Mouse (Mus musculus) layer of hippocampus, adult 8-10 months (tissue): ENCODE measurements around the gene Olfr180. TPM values are rescaled to one million over a fixed set of nuclear protein-coding genes. Genes with fewer than 3 reads are reported as not detected.

Experiments used
- DNase-seq, 2 experiments: peaks; one replicate each; pipeline ENCODE4 v3.0.0; 2022; ENCODE audit warnings: low spot score in 2 of 2
- total RNA-seq, 4 experiments: library from RNA; stranded (reverse); gene quantifications; 2 replicates each; pipeline ENCODE4 v1.2.4; 2022

The Olfr180 gene
- total RNA-seq = not detected

GRCm38 (mm10) chr16:58929292-58929691 is at the start of gene Olfr180:
Gene Olfr180, minus strand, starts transcription at chr16:58929392.
- no peak for DNase-seq

GRCm38 (mm10) chr16:58928655-58929054 is 537 bp downstream of the Olfr180 start, which contains the start of gene Olfr181:
Gene Olfr181, minus strand, starts transcription at chr16:58928755.
- DNase-seq = no peak

- no peak for DNase-seq
Observed at GRCm38 (mm10) chr16:58891963-58892362, 37.2 kb downstream of the Olfr180 start, which contains the start of gene Olfr178. Gene Olfr178, minus strand, starts transcription at chr16:58892063.

- no peak for DNase-seq
Observed at GRCm38 (mm10) chr16:58884416-58884815, 44.8 kb downstream of the Olfr180 start.

- DNase-seq = no peak
Observed at GRCm38 (mm10) chr16:58874668-58875067, 54.5 kb downstream of the Olfr180 start, which contains the start of gene Olfr177. Gene Olfr177, minus strand, starts transcription at chr16:58874768.

Other genes starting within 250 kb of the Olfr180 start
- not detected for gene Gpr15, start 210.3 kb downstream of the Olfr180 start, total RNA-seq
- gene Cldnd1, start 201.5 kb downstream of the Olfr180 start, total RNA-seq = 100 to 1,000 TPM in 2 of 4 experiments, 10 to 100 TPM in 2; 87.9 to 106 (median 100) TPM
- not detected for gene Olfr172, start 166.2 kb downstream of the Olfr180 start, total RNA-seq
- gene Olfr173, start 129.1 kb downstream of the Olfr180 start, total RNA-seq = not detected
- not detected for gene Olfr175-ps1, start 102.6 kb downstream of the Olfr180 start, total RNA-seq
- gene Olfr177, start 54.6 kb downstream of the Olfr180 start, total RNA-seq = not detected
- gene Olfr178, start 37.3 kb downstream of the Olfr180 start, total RNA-seq = not detected
- not detected for gene Olfr181, start 637 bp downstream of the Olfr180 start, total RNA-seq
- gene Olfr183, start 66.0 kb upstream of the Olfr180 start, total RNA-seq = not detected
- gene Olfr186, start 100.9 kb upstream of the Olfr180 start, total RNA-seq = not detected
- gene Olfr187, start 110.4 kb upstream of the Olfr180 start, total RNA-seq = not detected
- gene Olfr190, start 148.6 kb upstream of the Olfr180 start, total RNA-seq = not detected
- not detected for gene Olfr191, start 160.4 kb upstream of the Olfr180 start, total RNA-seq
- not detected for gene Olfr193, start 182.5 kb upstream of the Olfr180 start, total RNA-seq
- gene Olfr194, start 191.7 kb upstream of the Olfr180 start, total RNA-seq = not detected
- not detected for gene Olfr195, start 217.7 kb upstream of the Olfr180 start, total RNA-seq
- gene Olfr196, start 241.1 kb upstream of the Olfr180 start, total RNA-seq = not detected